Mouse (Mus musculus): Measurements from ENCODE around the gene Ppp1r35.
"Not testable (repeated sequence)": the region's sequence is repeated elsewhere in the genome, so short reads cannot be mapped to it uniquely, and the experiment has no call there.

The Ppp1r35 gene

GRCm38 (mm10) chr5:137778635-137779034 is at the start of gene Ppp1r35:
Gene Ppp1r35 (plus strand): TSS chr5:137778849.
- peak; percentile 96 for DNase-seq

GRCm38 (mm10) chr5:137733638-137734288 is 44.9 kb upstream of the Ppp1r35 start:
- no peak for DNase-seq

GRCm38 (mm10) chr5:137734289-137735061 is 44.2 kb upstream of the Ppp1r35 start:
- no peak for DNase-seq

GRCm38 (mm10) chr5:137737400-137737940 is 41.2 kb upstream of the Ppp1r35 start:
- DNase-seq: no peak

- DNase-seq: no peak
These were observed 40.1 kb upstream of the Ppp1r35 start for GRCm38 (mm10) chr5:137738516-137738915.

- peak; percentile 44 for DNase-seq
These were observed 39.2 kb upstream of the Ppp1r35 start for GRCm38 (mm10) chr5:137739471-137739870.

- no peak for DNase-seq
These were observed 38.1 kb upstream of the Ppp1r35 start for GRCm38 (mm10) chr5:137740506-137740905.

GRCm38 (mm10) chr5:137741023-137741931 is 37.4 kb upstream of the Ppp1r35 start, which contains the start of gene Nyap1:
Gene Nyap1 (minus strand): TSS chr5:137741607.
- peak; percentile 87 for DNase-seq

GRCm38 (mm10) chr5:137742048-137742447 is 36.6 kb upstream of the Ppp1r35 start:
- DNase-seq: peak; percentile 45

GRCm38 (mm10) chr5:137742836-137743235 is 35.8 kb upstream of the Ppp1r35 start:
- DNase-seq: peak; percentile 32

- peak; percentile 36 for DNase-seq
These were observed 34.5 kb upstream of the Ppp1r35 start for GRCm38 (mm10) chr5:137744197-137744596.

- peak; percentile 91 for DNase-seq
These were observed 33.2 kb upstream of the Ppp1r35 start, which contains the start of gene Tsc22d4 for GRCm38 (mm10) chr5:137745214-137746171. Gene Tsc22d4 (plus strand): TSS chr5:137745730.

GRCm38 (mm10) chr5:137746282-137746850 is 32.3 kb upstream of the Ppp1r35 start:
- DNase-seq: no peak

GRCm38 (mm10) chr5:137746851-137747325 is 31.8 kb upstream of the Ppp1r35 start:
- DNase-seq: no peak

GRCm38 (mm10) chr5:137747326-137747961 is 31.2 kb upstream of the Ppp1r35 start:
- peak; percentile 81 for DNase-seq

- no peak for DNase-seq
These were observed 30.4 kb upstream of the Ppp1r35 start for GRCm38 (mm10) chr5:137748130-137748770.

GRCm38 (mm10) chr5:137749196-137749836 is 29.3 kb upstream of the Ppp1r35 start:
- DNase-seq: no peak

GRCm38 (mm10) chr5:137750212-137750611 is 28.4 kb upstream of the Ppp1r35 start:
- DNase-seq: not testable (repeated sequence)

- DNase-seq: no peak
These were observed 27.3 kb upstream of the Ppp1r35 start for GRCm38 (mm10) chr5:137751221-137751887.

Measured in cerebellum, adult 11-12 months (tissue).